Mouse (Mus musculus) kidney, adult 8-10 months (tissue): ENCODE results near the gene Gm12830.

ENCODE experiments used
- DNase-seq, 2 experiments: peaks; one replicate each; pipeline ENCODE4 v3.0.0; 2022

Gene Gm12830

DNA sequence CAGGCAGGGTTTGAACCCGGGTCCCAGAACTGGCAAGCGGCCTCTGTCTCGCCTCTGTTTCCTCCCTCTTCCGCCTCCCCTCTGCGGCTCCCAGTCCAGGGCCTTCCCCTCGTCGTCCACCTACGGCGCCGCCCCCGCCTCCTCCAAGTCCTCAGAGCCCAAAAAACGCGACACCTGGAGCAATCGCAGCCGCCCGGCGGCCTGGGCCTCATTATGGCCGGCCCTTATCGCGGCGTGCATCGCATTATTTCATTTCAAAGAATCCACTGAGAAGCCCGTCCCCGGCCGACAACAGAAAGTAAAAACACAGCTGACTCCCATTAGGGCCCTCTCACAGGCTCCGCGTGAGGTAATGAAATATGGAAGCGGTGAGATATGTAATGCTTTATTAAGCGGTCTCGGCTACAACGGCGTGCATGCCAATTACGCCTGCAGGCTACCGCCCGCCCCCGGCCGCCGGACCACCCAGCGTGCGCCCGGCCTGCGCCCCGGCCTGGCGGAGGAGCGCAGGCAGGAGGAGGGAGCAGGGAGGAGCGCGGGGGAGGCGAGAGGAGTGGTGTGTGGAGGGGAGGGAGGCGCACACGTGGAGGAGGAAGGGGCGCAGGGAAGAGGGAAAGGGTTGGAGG, at the start of gene Gm12830:
Gene Gm12830, plus strand, starts transcription at position 156 of the 626 bp plus-strand sequence.
- peak in 1 of 2 experiments; percentile 19 for DNase-seq

DNA sequence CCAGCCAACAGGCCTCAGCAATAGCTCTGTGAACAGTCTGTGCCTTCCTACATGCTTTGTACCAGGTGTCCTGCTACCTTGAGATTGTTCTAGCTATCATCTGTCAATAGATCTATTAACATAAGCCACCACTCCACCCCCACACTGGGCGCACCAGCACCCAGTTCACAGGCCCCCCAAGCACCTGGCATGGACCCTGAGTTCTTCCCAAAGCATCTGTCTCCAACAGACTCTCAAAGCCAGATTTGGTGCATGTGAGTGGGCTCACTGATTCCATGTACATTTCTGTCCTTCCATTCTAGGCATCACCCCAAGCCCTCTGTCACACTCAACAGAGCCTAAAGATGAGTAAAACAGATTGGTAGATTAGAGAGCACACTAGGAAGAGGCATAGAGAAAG, 48.2 kb upstream of the Gm12830 start:
- DNase-seq: no peak

DNA sequence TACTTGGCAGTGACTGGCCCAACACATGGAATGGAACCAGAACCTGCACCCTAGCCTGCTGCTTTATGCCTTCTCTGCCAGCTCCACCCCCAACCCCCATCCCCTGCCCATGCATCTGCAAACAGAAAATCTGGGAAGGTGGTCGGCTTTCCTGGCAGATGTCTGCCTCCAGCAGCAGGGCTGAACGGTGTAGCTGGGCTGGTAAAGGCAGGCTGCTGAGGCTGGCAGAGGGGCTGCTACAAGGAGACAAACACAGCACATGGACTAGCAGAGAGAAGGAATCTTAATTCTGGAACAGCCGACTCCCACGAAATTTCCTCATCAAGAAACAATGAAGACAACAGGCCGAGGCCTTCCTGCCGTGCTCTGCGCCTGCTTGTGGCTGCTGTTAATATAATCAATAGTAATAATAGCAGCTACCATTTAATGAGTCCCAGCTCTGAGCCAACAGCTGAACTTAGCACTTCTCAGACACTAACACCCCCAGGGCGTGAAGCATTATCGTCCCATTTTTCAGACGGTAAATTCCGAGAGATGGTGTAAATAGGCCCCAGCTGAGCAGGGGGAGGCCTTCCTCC, 43.8 kb upstream of the Gm12830 start:
- DNase-seq: no peak

DNA sequence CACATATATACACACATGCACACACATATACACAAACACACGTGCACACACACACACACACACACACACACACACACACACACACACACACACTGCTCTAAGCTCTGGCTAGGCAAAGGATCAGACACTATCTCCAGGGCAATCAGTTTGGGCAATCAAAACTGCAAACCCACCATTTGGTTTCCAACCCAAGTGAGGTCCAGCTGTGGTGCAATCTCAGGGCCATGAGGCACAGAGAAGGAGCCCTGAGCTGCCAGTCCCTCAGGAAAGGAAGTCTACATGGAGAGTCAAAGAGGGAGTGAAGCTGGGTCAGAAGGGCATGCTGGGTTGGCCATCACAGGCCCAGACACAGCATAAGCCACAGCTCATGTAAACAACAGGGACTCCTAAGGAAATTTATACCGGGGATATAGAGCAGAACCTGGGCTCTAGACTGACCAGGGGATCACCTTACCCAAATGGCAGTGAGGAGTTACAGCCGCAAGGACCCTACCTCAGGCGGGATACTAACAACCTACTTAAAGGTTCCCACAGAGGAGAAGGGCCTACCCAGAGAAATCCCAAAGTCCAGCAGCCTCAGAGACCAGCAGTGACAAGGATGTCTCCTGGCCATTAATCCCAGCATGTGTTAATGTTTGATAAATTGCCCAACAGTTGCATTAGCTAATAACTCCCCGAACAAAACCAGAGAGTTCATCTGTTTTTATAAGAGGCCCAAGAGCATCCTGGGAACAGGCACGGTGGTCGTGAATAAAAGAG, 42.6 kb upstream of the Gm12830 start:
- DNase-seq: no peak

DNA sequence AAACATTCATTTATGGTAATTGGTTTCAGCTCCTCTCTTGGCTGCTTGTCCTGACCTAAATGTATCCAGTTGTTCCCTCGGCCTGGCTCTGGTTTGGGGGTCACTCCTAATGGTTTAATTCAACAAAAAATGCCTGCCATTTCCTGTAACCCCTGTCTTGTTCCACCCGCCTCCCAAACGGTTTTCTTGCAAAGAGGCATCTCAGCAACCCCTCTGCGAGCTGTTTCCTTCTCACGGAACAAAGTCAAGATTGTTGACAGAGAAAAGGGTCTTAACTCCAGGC, 42.1 kb upstream of the Gm12830 start:
- DNase-seq: no peak

DNA sequence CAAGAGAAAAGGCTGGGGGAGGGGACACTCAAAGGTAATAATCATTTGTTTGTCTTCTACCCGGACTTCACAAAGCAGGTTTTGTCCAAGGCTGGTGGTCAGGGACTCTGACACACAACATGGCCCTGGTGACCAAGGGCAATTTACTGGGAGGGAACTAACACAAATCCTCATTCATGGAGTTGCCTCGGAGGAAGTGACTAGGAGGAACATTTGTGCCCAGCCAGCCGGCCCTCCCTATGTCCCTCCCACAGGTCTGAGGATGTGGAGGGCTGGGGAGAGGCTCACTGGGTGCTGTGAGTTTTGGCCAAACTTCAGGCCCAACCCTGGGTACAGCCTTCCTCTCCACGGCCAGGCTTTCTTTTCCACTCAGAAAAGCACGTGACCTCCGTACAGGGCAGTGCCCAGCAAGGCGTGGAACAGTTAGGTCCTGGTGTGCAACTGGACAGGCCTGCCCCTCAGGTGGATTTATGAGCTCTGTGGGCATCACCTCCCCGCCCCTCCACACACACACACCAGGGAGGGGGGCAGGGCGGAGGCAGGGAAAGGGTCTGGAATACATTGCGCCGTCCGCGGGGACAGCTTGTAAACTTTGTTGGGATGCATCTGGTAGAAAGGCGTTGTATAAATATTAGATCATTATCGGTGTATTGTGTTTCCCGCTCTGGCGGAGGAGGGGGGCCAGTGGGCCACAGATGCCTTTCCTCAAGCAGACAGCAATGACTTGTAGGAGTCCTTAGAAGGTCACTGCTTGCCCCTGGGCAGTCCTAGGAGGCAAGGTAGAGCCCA, 41.6 kb upstream of the Gm12830 start:
- DNase-seq: peak in 1 of 2 experiments; percentile 11

DNA sequence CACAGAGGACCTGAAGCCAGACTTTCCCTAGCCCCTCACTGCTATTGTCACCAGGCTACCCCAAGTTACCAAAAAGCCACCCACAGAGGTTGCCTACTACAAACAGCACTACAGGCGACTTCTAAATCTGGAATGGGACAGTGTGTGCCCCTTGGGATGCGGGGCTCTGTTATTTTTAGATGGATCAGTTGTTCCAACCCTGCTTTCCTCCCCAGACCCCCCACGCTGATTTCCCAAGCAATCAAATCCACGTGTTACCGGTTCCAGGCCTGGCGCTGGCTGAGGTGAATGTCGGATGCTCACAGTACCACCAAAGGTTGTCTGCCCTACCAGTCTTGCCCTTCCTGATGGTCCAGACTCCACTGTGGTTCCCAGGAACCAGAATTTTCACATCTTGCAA, 38.7 kb upstream of the Gm12830 start:
- no peak for DNase-seq

DNA sequence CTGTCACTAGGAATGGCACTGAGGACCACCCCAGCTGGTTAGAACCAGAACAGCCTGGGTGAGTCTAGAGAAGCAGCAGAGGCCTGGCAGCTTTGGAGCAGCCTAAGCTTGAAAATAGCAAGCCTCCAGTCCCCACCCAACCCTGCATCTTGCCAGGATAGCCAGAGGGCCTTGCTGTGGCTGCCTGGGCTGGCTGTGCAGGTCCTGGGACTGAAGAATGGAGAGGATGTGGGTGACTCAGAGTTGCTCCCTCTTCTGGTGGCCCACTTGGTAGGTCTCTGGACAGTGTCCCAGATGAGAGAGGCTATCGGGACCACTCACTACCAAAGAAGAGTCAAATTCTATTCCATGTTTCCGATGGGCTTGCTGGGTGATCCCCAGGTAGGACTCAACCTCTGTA, 36.8 kb upstream of the Gm12830 start:
- peak in 1 of 2 experiments; percentile 7 for DNase-seq

DNA sequence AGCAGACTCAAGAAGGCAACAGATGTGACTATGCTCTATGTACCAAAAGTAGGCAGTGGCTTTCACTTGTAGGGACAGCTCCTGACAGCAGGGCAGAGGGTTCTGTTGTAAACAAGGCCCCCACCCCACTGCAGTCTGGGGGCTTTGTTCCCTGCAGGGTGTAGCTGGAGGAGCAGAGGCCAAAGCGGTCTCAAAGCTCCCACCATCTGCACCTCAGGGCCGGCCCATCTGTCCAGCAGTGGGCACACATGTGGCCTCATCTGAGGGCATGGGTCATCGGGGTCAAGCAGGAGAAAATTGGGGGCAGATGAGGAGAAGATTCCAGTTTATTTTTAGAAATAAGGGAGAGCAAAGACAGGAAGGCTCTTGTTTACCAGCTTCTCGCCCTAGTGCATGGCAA, 32.7 kb upstream of the Gm12830 start:
- DNase-seq: no peak

DNA sequence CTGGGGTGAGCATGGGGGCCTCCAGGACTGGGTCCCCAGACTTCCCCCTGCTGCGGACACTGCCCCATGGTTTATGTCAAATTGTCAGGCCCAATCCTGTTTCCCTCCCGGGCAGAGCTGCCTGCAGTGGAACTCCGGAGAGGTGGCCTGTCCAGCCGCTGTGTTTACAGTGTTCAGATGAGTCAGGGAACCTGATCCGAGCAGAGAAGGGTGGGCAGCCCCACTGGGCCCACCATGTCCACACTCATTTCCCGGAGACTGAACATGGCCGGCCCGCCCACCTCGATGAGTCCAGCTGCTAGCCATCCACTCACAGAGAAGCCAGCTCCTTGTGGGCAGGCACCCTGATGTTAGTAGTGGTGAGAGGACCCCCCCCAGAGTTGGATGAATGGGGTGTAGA, 29.9 kb upstream of the Gm12830 start:
- no peak for DNase-seq

DNA sequence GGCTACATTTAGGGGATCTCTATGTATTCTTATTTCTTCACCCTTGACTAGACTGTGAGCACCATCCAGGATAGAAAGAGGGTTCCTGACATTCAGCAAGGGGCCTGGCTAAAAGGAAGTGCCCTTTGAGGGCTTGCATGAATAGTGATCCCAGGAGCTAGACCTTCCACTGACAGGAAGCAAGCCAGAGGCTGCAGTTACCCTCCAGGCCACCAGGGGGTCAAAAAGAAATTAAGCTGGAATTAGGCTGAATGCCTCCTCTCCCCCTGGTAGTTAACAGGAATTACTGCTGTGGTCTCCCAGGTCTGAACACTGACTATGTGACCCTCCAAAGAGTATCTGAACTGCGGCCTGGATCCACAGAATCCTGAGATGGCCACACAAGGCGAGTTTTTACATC, 27.7 kb upstream of the Gm12830 start:
- no peak for DNase-seq

DNA sequence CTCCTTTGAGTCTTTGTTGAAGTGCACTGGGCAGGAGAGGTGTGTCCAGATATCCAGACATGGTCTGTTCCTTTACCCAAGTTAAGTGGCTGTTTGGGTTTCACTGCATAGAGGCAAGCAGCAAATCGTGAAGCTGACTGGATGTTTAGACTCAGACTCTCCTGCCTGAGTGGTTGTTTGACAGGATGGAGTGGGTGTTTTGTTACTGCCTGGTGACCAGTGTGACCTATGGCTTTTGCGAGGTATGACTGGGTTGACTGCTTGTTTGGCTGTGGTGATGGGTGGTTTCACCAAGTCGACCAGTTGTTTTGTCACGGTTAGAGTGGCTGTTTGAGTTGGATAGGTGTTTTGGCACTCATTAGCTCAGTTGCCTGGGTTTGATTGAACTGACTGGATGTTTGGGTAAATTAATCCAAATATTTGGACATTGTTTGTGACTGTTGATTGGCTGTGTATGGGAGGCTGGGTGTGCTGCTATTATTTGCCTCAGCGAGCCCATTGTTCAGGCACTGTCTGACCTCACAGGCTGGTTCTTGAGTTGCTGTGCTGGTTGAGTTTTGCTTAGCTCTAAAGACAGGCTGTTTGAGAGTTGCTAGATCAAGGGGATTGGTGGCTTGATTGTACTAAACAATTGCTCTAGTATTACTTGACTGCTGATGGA, 24.1 kb upstream of the Gm12830 start:
- DNase-seq: no peak

DNA sequence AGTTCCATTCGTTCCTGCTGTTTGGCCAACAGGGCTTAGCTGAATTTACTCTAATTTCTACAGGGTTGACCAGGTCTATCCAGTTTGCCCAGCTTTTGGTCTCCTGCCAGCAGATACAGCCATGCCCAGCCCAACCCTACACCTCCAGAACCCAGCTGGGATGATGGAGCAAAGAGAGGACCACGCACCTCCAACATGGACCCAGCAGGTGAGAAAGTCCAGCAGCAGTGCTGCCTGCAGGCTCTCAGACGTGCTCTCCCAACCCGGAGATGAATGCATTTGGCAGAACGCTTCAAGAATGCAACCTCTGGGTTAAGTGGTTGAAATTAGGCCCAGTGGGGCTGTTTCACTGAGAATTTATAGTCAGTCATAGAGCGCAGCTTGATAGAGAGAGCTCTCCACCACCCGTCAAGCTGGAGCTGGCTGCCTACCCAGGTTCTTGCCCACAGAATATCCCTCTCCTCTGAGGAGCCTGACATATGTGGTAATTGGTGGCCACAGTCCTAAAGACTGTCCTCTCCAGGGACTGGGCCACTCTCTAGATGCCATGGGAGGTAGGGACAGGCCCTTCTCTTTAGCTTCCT, 23.4 kb upstream of the Gm12830 start:
- DNase-seq: peak in 1 of 2 experiments; percentile 24

DNA sequence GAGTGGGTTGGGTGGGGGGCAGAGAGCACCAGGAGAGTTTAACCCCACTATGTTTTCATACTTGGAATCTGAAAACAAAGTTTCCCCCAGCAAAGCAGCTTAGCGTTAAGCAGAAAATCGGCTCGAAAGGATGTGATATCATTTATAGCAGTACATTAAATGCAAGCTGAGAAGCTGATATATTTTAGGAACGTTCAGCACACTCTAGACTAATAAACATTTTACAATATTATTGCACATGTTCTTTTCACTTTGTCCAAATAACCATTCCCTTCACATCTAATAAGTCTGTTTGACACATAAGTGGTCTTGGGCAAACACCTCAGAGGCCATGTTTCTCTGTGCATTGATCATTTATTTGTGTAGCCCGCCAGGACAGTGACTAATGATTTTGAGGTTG, 17.4 kb upstream of the Gm12830 start:
- no peak for DNase-seq

DNA sequence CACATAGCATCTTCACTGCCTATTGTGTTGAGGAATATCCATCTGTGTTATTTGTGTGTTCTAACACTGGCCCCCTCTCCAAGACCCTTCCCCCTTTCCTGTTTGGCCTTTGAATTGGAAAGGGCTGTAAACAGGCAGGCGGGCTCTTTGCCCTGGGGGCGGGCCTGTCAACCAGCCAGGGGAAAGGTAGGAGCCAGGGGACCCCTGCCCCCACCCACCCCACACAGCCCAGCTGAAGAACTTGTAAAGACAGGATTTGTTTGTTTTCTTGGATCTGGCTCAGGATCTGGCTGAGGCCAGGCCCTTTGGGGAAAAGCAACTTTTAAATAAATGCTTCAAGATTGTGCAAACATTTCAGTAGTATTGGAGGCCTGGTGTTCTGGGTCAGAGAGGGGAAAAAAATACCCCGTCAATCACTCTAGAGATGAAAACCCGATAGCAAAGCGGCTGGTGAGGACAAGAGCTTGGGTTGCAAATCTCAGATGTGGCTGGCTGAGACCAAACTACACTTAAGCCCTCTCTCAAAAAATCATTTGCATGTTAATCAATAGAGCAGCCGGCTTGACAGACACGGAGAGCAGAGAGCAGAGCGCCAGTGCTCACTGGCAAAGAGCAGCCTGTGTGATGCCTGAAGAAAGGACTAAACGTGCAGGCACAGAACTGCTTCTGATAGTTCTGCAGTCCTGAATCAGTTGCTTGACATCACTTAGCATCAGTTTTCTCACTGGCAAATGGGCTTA, 2.4 kb upstream of the Gm12830 start:
- DNase-seq: peak in 1 of 2 experiments; percentile 14

DNA sequence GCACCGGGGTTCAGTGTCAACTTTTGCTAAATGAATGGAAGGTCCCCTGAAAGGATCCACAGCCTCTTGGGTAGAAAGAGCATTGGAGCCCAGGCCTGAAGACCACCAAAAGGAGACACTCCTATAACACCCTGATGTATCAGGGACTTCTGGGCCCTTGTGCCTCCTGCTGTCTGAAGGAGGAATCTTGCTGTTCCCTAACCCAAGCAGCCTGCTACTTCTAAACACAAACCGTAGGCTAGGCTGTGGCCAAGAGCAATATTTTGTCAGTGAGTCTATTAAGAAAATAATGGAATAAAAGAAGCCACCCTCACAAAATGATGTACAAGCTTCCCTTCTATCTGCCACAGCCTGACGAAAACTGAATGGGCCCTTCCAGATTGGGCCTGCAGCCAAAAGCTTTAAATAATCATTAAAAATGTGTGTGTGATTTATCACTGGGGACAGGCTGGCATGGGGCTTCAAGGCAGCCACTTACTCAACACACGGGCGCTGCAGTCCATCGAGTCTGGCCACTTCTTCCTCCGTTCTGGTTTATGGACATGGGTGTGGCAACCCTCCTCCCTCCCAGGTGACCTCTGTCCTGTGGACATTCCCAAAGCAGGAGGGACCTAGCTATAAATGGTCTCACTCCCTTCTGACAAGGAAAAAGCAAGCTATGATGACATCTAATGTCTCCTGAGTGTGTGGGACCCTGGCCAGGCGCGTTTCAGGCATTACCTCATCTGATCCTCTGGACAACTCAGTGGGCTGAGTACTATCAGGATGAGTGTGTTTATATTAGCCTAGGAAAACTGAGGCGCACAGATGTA, 13.5 kb downstream of the Gm12830 start:
- no peak for DNase-seq

DNA sequence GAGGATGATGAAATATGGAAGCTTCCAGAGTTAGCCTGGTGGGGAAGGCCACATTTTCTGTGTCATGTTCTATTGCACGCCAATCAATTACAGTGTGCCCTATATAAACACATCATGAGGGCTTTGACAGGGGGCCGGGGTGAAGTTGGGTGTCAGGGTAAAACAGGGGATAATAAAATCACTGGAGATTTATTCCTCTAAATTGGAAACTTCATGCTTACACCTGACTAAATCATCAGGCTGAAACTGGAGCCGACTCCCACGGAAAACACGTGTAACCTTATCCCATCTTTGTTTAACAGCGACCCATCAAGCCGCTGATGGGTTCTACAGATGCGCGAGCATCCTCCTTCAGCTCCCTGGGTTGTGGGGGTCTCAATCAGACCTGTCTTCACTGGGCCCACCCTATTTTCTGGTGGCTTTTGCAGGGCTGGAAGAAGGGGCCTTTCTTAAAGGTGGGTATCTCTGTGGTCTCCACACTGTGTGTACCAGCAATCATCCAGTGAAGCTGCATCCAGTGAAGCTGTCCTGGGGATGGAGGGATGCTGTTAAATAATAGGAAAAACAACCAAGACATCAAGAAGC, 19.9 kb downstream of the Gm12830 start:
- DNase-seq: no peak

DNA sequence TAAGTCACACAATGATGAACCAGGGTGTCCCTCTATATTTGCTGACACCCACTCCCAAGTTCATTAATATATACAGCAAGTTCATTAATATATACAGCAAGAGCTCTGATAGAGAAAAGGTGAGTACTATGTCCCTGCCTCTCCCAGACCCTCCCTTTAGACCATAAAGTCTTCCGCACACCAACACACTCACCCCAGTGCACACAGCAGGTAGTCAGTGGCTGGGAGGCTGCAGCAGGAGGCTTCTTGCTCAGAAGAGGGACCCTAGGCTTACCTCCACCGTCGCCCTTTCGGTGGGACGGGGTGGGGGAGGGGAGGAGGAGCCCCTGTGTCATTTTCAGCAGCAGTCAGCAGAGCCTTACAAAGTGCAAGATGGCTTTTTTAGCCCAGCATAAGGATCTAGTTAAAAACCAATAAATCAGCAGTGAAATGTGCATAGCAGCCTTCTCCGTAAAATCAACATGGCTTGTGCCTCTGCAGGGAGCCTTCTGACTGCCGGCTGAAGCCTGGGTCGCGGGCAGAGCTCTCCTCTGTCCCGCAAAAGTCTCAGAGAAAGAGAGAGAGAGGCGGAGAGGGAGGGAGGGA, 20.9 kb downstream of the Gm12830 start:
- no peak for DNase-seq

DNA sequence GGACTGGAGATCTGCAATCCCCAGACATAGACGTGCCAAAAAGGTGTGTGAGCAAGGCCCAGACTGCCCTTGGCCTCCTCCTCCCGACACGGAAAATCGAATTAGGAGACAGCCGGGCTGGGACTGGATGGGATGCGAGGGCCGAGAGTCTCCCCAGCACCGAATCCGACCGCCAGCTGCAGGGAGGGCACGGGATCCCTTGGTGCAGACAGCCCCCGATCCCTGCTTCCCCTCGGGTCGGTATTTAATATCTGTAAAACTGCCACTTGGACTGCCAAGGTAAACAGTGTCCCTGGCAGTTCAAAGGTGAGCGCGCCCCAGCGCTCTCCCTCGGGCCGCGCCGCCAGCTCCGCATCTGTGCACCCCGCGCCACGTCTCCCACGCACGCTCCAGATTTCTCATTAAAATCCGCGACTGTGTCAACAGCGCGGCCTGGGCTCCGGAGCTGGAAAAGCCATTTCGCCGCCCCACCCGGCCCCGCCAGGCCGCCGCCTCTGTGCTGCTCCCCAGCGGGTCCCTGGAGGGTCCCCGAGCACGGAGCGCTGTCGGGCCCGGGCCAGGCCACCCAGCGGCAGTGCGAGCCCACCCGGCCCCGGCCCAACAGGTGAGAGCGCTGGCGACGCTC, 21.7 kb downstream of the Gm12830 start:
- no peak for DNase-seq

DNA sequence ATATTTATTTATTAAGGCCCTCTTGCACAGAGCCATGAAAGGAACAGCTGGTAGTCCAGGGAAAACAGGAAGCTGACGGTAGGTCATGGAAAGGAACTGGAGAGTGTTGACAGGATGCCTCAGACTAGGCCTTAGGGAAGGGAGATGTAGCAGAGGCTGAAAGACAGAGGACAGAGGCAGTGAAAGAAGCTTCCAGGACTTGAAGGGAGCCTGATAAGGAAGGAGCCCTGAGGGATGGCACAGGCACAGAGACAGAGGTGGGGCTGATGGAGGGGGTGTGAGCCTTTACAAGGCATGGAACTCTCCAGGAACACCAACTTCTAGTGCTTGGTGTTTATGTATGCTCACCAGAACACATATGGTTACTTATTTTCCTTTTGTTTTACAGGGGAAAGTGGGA, 23.1 kb downstream of the Gm12830 start:
- no peak for DNase-seq
